Mouse (Mus musculus) erythroblast, embryonic 14.5 days (primary cell): ENCODE data around the gene Rassf10.

Experiments used
- GATA1 ChIP-seq: IDR thresholded peaks from 2 replicates; pipeline ENCODE4 v1.6.1; 2012; ENCODE audit warnings: low read length, inconsistent platforms, mixed read lengths
- TAL1 ChIP-seq: IDR thresholded peaks from 3 replicates; pipeline ENCODE4 v1.6.1; 2012; ENCODE audit warnings: low read length, inconsistent platforms, mixed read lengths

- TF ChIP-seq TAL1 (no peak), GATA1 (no peak)
Observed at GRCm38 (mm10) chr7:112917613-112918278, 36.0 kb upstream of the Rassf10 start.
